Mouse (Mus musculus) right cerebral cortex, postnatal 10 days (tissue): ENCODE data around the gene Rfx1.

ENCODE experiments used
- DNase-seq, 2 experiments: peaks; one replicate each; pipeline ENCODE4 v3.0.0; 2021; ENCODE audit warnings: low spot score in 2 of 2

Rfx1 gene

DNA sequence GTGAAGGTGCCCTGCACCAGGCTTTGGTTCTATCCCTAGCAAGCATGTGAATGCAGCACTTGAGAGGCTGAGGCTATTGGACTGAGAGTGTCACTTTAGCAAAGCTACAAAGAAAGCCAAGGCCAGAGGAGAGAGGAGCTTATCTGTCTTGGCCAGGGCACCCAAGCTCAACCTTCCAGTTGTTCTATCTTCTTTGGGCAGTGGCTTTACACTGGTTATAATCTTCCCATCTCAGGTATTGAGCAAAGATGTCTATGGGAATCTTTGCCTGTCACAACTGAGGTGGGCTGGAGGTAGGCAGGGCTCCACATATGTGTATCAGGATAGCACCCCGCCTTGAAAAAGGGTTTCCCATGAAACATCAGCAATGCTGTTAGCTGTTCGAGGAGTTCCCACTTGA is 6.4 kb upstream of the Rfx1 start:
- no peak for DNase-seq

DNA sequence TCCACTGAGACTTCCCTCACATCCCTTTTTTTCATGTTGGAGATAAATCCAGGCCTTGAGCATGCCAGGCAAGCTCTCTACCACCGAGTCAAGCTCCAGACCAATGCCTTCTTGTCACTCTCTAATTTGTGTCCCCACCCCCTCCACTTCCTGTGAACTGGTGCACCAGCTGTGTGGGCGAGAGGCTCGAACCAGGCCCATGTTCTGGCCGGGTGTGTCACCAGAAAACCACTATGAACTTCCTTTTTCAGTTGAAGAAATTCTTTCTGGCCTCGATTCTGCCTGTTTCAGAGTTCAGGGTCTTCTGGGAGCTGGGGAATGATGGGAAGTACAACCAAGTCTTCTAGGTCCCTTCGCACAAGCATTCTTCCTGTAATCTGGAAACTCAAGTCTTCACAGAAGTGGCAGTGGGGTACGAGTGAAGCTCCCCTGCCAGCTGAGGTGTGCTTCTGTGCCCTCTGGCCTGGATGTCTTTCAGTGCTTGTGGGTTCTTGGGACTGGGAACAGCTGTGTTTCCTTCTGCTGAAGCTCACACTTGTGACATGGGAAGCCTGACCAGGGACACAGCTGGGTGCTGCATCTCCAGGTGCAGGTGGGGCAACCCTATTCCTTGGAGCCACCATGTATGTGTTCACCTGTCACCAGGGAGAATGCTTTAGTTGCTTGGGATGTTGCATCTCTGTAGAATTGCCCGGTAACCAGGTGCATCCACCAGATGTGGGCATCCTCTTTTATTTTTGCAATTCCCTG is 2.6 kb upstream of the Rfx1 start:
- no peak for DNase-seq

DNA sequence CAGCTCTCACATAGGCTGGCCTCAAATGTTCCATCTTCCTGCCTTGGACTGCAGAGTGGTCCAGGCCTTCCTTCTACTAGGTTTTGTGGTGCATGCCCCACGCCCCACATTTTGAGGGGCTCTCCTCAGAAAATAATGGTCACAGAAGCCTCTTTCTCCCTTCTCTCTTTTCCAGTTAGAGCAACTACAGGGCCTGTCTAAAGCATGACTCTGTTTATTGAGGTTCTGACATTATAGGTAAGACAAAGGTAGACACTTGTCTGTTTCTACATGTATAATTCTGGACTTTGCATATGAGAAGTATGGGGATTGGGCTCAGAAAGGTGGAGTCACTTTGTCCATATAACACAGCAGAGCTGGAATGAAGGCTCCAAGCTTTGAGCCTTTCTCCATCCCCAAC is 1.6 kb upstream of the Rfx1 start, which contains the start of gene Gm10643:
Gene Gm10643, minus strand, starts transcription at position 101 of the 400 bp plus-strand sequence.
- DNase-seq, result no peak

DNA sequence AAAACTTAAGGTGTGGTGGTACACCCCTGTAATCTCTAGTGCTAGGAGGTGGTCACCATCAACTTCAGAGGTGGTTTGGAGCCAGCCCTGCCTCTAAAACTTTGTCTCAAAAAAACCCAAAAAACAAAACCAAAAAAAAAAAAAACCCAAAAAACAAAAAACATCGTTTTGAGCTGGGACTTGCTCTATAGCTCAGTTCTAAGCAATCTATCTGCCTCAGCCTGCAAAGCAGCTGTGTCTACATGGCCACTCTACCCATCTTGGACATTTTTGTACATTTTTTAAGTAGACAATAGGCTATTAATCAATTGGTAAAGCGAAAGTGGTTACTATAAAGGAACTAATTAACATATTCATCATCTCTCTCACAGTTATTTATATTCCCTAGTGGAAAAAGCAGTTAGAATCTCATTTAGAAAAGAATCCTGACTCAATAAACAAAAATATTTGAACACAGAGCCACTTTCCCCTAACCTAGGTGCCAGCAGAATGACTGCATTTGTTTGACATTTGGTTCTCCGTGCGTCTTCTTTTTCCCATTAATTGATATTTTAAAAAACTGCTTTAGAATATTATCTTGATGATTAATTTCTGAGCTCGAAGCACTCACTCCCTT is 1.1 kb upstream of the Rfx1 start:
- no peak for DNase-seq

DNA sequence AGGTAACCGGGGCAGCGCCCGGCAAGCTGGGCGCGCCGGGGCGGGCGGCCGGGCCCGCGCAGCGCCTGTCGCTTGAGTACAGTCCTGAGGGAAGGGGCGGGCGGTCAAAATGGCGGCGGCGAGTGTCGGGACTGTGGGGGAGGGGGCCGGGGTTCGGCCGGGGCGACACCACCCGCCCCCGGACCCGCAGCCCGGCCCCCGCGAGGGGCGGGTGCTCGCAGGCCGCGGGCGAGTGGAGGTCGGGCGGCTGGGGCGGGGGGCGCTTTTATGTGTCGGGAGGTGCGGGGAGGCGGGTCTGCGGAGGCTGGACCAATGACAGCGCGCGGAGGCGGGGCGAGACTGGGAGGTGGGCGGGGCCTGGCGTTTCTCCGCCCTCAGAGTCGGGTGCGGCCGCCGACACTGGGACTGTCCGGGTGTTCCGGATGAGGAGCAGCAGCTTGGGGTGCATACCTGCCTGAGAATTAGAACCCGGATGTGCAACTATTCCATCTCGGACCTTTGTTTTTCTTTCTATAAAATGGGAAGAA is 476 bp downstream of the Rfx1 start:
- peak; percentile 96 to 97 for DNase-seq

DNA sequence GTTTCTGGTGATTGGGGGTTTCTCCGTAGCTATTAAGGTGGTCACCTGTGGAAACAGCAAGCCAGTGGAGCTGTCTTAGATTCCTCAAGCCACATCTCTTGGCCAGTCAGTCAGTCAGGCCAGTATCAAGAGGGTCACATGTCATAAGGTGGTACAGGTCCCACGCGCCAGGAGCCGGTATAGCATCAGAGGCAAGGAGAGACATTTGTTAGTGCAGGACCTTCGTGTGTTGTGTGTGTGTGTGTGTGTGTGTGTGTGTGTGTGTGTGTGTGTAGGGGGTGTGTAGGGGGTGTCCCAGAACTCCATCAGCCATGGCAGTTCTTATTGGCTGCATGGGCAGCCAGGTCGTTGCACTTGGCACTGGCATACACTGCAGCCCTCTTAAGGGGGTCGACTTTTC is 1.3 kb downstream of the Rfx1 start:
- no peak for DNase-seq

DNA sequence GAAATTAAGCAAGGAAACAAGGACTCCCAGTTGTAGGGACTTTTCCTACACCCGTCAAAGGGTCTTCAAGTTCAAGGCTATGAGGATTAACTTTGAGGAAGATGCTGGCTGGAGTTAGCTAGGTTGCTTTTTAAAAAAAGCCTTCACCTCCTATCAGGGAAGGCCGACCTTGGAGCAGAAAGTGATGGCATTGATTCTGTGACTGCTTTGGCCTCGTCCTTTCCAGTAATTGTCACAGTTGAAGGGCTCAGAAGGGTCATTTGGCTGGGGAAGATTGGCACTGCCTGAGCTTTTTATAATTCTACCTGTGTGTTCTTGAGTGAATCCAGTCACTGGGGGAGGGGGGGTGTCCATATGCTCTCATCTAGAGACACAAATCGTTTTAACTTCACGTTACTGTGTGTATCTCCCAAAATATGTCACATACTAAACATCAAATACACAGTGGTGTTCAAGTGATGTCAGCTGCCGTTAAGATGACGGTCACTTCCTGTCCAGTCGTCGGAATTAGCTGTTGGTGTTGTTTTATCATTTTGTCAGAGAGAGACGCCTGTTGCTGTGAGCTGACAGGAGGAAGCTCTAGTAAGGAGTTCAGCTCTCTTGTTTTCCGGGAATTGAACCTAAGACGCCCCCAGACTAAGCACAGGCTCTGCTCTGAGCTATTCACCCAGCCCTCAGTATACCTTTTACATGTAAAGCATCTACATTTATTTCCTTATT is 1.8 kb downstream of the Rfx1 start:
- no peak for DNase-seq

DNA sequence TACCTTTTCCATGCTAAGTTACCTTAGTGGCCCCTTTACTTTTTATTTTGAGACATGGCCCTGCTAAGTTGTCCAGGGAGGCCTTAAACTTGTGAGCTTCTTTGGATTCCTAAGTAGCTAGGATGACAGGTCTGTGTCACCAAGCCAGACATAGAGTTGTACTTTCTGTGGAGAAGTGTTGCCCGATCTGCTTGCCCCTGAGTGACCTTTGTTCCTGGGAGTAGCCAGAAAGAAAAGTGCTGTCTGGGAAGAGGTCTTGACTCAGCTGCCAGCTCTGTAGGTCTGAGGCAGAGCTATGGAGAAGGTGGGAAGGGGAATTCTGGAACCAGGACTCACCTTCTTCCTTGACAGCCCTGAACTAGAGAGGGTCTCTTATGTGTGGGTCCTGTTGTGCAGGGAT is 2.5 kb downstream of the Rfx1 start:
- DNase-seq, result no peak

DNA sequence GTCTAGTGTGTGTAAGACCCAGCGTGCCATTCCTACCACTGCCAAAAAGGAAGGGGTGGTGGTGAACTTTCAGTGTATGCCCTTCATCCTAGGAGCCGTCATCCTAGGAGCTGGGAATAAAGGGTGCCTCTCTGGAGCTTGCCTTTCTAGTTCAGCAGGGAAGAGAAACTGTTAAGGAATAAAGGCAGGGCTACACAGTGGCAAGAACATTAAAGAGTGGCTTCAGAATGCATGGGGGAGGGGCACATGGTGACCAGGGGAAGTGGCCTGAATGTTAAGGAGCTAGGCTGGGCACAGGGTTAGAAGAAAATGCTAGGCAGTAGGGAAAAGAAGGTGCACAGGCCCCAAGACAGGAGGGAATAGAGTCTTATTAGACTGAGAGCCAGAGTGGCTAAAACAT is 3.1 kb downstream of the Rfx1 start:
- peak; percentile 66 to 70 for DNase-seq

DNA sequence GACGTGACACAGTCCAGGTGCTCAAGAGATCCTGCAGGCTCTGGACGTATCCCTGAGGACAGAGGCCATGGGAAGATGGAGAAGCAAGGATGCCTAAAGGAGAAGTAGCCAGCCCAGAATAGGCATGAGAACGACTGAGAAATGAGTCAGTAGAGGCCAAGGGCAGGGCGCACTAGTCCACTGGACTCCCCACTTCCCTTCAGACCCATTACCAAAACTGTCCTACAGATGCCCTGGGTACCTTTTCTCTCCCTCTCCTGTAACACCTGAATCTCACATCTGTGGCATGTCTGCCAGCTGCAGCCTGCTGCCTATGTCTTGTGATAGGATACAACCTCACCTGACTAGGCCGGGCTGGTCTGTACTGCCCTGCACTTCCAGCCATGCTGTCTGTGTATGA is 3.6 kb downstream of the Rfx1 start:
- peak in 1 of 2 experiments; percentile 38 for DNase-seq

DNA sequence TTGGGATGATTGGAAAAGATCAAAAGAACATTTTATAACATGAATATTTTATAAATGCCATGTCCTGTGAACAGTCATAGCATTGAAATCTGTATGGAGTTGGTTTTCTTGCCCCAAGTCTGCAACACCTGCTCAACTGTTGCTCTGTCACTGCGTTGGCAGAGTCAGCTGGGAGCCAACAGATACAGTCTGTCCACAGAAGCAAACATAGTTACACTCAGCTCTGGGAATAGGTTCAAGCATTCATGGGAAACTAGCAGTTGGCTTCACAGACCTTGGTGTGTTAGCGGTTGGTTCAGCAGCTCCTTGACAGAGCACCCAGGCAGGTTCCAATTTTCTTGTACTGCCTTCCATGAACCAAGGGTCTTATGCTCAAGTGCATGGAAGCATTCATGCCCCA is 4.0 kb downstream of the Rfx1 start:
- peak; percentile 74 to 86 for DNase-seq

DNA sequence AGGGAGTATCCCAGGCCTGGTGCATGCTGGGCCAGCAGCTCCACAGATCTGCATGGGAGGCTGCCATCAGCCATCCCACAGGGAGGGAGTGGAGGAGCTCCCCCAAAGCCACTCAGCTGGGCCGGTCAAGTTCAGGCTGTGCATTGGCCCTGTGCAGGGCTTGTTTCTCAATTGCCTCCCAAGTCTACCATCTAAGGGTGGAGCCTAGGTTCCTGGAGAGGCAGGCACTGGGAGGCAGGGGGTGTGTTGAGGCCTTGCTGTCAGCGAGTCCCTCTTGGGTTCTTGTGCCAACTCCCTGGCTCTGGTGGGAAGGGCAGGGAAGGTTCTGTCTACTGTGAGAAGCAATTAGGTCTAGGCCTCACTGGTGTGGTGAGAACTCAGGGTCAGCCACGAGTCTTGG is 5.3 kb downstream of the Rfx1 start:
- peak in 1 of 2 experiments; percentile 46 for DNase-seq

DNA sequence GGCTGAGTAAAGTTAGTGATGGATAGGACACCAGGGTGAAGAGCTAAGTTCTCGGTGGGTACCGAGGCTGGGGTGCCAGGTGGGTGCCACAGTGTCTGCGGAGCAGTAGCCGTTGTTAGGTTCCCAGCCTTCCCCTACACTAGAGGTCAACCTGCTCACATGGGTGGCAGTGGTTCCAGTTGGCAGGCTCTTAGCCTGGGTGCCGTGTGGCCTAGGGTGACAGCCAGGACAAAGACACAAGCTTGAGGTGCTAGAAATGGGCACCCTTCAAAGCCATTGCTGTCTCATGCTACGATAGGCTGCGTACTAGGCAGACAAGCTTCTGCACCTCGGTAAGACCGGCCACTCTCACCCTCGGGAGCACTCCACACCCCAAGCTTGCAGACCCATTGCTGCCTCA is 5.7 kb downstream of the Rfx1 start:
- no peak for DNase-seq

DNA sequence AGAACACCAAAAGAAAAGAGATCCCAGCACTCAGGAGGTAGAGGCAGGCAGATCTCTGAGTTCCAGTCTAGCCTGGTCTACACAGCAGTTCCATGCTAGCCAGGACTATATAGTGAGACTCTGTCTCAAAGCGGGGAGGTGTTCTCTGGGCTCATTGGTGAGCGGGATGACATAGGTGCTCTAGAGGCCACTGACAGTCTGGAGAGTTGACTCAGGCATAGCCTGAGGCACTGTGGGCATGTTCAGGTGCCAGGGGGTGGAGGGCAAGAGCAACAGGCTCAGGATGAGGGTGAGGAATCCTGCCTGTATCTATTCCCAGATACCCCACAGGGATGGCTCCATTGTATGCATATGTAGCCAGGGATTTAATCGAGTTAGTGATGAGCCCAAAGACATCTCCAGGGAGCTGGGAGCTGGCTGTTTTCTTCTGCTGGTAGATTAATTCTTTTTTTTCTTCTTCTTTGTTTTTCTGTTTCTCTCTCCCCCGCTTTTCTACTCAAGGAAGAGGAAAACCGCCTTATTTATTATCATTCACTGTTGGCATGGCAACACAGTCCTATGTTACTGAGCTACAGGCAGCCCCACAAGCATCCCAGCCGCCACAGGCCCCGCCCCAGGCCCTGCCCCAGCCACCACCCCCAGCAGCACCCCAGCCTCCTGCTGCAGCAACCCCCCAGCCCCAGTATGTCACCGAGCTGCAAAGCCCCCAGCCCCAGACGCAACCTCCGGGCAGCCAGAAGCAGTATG is 6.8 kb downstream of the Rfx1 start:
- DNase-seq, result peak in 1 of 2 experiments; percentile 49

DNA sequence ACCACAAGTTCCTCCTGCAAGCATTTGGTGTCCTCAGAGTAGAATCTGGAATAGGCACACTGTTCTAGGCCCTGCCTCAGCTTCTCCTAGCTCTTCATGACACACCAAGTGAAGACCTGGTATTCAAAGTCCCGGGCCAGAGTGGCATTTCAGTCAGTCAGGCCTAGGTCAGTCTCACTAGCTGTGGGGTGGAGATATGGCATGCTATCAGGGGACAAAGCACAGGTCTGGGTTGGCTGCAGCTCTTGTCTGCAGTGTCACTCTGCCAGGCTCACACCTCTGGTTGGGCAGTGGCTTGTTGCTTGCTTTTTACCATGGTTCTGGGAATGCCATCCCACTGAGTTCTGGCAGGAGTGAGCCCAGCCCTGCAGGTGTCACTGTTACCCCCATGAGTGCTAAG is 9.8 kb downstream of the Rfx1 start:
- DNase-seq, result peak in 1 of 2 experiments; percentile 24

DNA sequence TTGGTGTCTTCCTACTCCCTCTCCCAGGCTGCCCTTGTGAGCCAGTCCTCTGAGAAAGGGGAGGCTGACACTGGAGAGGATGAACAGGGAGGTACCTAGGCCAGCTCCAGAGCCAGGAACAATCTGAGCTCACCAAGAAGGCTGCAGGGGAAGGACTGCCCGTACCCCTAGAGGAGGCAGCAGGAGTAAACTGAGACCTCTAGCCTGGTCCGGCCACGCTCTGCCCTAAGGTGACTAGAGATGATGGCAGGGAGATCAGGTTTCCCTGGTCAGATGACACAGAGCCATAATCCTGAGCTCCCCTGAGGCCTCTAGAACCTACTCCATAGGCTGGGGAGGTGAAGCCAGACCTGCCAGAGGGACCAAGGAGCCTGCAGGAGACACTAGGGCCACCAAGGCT is 10.2 kb downstream of the Rfx1 start:
- no peak for DNase-seq

DNA sequence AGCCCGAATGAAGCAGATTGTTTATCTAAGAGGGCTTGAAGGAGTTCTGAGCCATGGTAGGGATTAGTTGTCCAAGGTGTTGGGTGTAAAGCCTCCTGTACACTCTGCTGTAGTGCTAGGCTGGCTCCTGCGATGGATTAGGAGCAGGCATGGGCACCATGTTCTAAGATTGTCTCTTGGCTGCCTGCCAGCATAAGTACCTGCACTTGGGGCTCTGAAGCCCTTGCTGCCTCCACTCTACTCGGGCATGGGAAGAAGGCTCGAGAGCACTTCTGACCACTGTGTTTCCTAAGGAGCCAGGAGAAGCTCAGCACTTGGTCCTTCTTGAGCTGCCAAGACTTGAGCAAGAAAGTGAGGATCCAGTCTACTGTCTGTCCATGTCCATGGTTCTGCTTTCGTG is 12.6 kb downstream of the Rfx1 start:
- no peak for DNase-seq

DNA sequence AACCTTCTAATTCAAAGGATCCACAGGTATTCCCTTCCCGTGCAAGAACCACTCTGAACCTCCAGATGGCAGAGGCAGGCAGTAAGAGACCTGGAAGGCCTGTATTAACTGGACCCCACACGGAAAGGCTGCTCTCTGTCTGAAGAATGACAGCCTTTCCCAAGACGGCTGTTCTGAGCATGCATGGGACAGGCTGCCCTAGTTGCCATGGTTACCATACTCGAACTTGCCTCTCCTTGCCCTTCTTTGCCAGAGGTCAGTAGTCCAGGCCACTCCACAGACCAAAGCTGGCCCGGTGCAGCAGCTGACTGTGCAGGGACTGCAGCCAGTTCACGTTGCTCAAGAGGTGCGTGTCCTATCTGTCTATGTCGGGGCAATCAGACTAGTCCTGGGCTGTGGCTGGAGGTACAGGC is 17.2 kb downstream of the Rfx1 start:
- DNase-seq, result no peak

DNA sequence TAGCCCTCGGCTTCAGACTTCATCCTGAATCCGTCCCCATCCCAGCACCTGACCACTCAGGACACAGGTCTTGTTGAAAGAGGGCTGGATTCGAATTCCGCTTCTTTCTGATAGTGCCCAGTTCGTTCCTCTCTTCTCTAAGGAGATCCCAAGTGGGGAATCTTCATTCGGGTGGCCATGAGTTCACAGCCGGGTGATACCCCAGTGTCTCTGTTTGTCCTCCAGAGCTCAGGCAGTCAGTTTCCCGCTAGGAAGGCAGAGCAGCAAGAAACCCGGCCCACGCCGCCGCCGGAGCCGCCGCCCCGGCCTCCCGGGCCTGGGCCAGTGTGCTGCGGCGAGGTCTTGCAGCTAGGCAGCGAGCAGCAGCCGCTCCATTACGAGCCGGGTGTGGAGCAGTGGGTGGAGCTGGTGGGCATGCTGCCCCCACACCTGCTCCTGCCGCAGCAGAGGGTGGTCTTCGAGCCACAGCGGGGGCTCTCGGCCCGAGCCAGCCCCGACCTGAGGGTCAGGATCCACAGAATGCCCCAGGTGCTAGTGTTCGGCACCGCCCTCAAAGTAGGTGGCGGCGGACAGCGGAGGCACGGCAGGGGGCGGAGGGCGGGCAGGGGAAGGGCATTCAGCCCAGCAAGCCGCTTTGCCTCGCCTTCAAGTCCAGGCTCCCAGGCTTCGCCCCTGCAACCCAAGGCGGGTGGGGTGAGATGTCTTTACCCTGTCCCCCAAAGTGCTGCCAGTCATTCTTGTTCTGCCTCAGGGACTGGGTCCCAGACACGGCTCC is 17.9 kb downstream of the Rfx1 start:
- DNase-seq, result no peak

DNA sequence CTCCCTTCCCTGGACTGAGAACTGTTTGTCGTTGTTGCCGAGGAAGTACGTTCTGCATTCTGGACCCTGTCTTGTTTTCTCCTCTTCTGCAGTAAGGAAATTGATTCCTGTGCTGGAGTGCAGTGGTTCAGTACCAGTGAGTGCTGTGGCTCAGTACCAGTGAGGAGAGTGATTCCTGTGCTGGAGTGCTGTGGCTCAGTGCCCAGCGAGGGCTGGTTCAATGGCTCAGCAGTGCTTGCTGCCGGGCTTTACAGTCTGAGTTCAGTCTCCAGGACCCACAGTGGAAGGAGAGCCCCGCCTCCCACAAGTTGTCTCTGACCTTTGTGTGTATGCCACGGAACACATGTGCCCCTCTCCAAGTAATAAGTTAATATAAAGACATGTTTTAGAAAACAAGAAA is 20.5 kb downstream of the Rfx1 start:
- DNase-seq, result no peak

DNA sequence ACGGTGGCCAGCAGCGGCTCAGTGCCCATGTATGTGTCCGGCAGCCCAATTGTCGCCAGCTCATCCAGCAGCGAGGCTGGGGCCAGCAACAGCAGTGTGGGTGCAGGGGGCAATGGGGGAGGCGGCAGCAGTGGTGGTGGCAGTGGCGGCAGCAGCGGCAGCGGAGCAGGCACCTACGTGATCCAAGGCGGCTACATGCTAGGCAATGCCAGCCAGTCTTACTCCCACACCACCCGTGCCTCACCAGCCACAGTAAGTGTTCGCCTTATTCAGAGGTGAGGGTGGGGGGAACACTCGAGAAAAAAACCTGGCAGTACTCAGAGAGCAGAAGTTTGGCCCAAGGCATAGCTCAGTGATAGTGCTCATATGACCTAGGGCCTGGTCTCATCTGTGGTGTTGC is 21.2 kb downstream of the Rfx1 start:
- DNase-seq, result no peak
